Mouse (Mus musculus) liver, adult 2 months (tissue): ENCODE measurements around the gene Gmip. TPM values are rescaled to one million over a fixed set of nuclear protein-coding genes. Genes with fewer than 3 reads are reported as not detected.
A peak's percentile ranks its signal among the peaks of the same experiment; 100 is the strongest.

Experiments
- DNase-seq: peaks from one replicate; pipeline ENCODE4 v3.0.0-alpha.2; 2011; ENCODE audit warnings: low read depth, low spot score; ENCODE audit errors: extremely low read depth
- H3K27ac ChIP-seq: fragments of 200-500 bp; replicated peaks from 2 replicates; pipeline ENCODE4 v1.5.1; 2012; ENCODE audit warnings: low read depth, mild to moderate bottlenecking, control low read depth, inconsistent platforms, low read length; ENCODE audit not compliant: insufficient read depth
- H3K27me3 ChIP-seq: fragments of 200-500 bp; 2 replicates; pipeline ENCODE4 v1.6.1; 2012; ENCODE audit warnings: mild to moderate bottlenecking, moderate library complexity, low read length, inconsistent platforms; ENCODE audit not compliant: control insufficient read depth, insufficient read depth
- H3K36me3 ChIP-seq: fragments of 200-500 bp; 2 replicates; pipeline ENCODE4 v1.6.1; 2012; ENCODE audit warnings: low read length, inconsistent platforms; ENCODE audit not compliant: control insufficient read depth, insufficient read depth
- H3K4me1 ChIP-seq: fragments of 200-500 bp; 2 replicates; pipeline ENCODE4 v1.6.1; 2011; ENCODE audit warnings: low read length; ENCODE audit not compliant: control insufficient read depth, insufficient read depth
- H3K4me3 ChIP-seq: fragments of 200-500 bp; 2 replicates; pipeline ENCODE4 v1.5.1; 2011; ENCODE audit warnings: low read depth, mild to moderate bottlenecking, control low read depth, low read length, moderate library complexity; ENCODE audit not compliant: insufficient read depth
- H3K79me2 ChIP-seq: fragments of 200-500 bp; 2 replicates; pipeline ENCODE4 v1.6.1; 2012; ENCODE audit warnings: inconsistent platforms, mild to moderate bottlenecking, low read length, moderate library complexity; ENCODE audit not compliant: control insufficient read depth, insufficient read depth
- H3K9ac ChIP-seq: fragments of 200-500 bp; 2 replicates; pipeline ENCODE4 v1.6.1; 2012; ENCODE audit warnings: low read depth, mild to moderate bottlenecking, control low read depth, inconsistent platforms, low read length
- CTCF ChIP-seq: fragments of 200-500 bp; IDR thresholded peaks from 2 replicates; pipeline ENCODE4 v1.5.1; 2011; ENCODE audit warnings: low read depth, low read length, control low read depth
- POLR2A ChIP-seq: fragments of 200-500 bp; IDR thresholded peaks from 2 replicates; pipeline ENCODE4 v1.6.1; 2011; ENCODE audit warnings: low read length, control low read depth; ENCODE audit not compliant: insufficient read depth; ENCODE audit errors: extremely low read depth
- WGBS: fragments of 180-500 bp; shearing (Covaris S2); methylation state at CpG from one replicate; pipeline ENCODE4 v1.1.7; 2018; 5-methylcytosine and 5-hydroxymethylcytosine counted together
- polyA plus RNA-seq: library from polyadenylated mRNA; depleted of rRNA; stranded (reverse); fragments of >200 nt; gene quantifications from 2 replicates; pipeline ENCODE4 v1.2.3, GENCODE M21; 2012
- total RNA-seq: library from RNA; depleted of rRNA; stranded (reverse); fragments of >200 nt; gene quantifications from 2 replicates; pipeline ENCODE4 v1.2.3, GENCODE M21; 2014

Gene Gmip
- total and polyA plus RNA-seq, 2 experiments: 2.2 to 12.6 TPM

DNA sequence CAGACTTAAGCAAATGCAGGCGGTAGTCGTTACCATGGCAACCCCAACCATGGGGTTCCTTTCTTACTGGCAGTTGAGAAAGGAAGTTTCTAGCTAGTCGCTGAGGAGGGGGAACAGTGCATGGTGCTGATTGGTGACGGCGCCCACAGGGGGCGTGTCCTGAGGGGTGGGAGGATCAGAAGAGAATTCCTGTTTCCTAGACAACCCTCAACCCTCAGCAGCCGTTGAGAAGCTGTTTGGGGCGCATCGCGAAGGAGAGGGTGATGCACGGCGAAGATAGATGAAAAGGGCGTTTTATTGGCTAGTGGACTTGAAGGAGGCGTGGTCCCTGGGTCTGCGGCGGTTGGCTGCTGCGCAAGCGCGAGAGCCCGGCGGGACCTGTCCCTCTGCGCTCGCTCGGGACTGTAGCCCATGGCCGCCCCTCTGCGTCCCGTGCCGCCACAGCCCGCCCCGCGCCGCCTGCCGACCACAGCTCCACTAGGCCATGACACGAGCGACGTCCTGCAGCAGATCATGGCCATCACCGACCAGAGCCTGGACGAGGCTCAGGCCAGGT is 23.9 kb downstream of the Gmip start, which contains the start of gene Pbx4:
Pbx4 (plus strand) TSS at position 194 of the 556 bp plus-strand sequence.
- Histone ChIP-seq H3K79me2 (no peaks in the 10 kb centered on the region), H3K27ac (no peak within 1 kb of the TSS), H3K4me3 (peak within 1 kb of the TSS; percentile 74), H3K4me1 (peaks cover 9% of the 10 kb centered on the region), H3K27me3 (no peaks in the 10 kb centered on the region), H3K9ac (peak within 1 kb of the TSS; percentile 73), H3K36me3 (no peaks in the 10 kb centered on the region)
- DNase-seq: peak; percentile 54
- 2% methylated on average over 38 of the region's 38 CpGs for WGBS
- TF ChIP-seq POLR2A (no peak), CTCF (no peak)

DNA sequence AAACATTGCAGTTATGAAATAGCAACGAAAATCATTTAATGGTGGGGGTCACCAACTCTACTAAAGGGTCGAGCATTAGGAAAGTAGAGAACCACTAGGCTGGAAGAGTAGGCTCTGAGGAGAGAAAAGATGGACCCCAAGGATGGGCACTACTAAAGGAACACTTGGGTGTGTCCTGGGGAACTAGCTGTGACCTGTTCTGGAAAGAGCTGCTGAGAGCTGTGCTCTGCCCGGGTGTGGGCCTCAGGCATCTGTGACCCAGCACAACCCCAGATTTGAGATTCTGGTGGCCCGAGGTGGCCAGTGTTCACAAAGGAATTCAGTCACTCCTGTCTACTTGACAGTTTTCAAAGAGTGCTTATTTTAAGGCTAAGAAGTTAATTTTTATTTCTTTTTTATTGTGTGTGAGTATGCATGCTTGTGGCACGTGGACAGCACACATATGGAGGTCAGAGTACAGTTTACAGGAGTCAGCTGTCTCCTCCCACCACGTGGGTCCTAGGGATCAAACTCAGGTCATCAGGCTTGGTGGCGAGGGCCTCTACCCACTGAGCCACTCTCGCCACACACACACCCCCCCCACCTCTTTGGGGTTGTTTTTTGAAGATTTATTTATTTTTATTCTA is 28.7 kb downstream of the Gmip start:
- H3K4me1 ChIP-seq: peaks cover 13% of the 10 kb centered on the region
- WGBS: 36% methylated on average over 8 of the region's 8 CpGs
- no peaks in the 10 kb centered on the region for H3K79me2 ChIP-seq
- H3K9ac ChIP-seq: no peak overlapping the region
- peak overlapping the region; percentile 73 for H3K27ac ChIP-seq
- peak; percentile 92 for DNase-seq
- TF ChIP-seq CTCF: no peak
- TF ChIP-seq POLR2A: no peak
- H3K36me3 ChIP-seq: no peaks in the 10 kb centered on the region
- no peaks in the 10 kb centered on the region for H3K27me3 ChIP-seq
- no peak overlapping the region for H3K4me3 ChIP-seq

DNA sequence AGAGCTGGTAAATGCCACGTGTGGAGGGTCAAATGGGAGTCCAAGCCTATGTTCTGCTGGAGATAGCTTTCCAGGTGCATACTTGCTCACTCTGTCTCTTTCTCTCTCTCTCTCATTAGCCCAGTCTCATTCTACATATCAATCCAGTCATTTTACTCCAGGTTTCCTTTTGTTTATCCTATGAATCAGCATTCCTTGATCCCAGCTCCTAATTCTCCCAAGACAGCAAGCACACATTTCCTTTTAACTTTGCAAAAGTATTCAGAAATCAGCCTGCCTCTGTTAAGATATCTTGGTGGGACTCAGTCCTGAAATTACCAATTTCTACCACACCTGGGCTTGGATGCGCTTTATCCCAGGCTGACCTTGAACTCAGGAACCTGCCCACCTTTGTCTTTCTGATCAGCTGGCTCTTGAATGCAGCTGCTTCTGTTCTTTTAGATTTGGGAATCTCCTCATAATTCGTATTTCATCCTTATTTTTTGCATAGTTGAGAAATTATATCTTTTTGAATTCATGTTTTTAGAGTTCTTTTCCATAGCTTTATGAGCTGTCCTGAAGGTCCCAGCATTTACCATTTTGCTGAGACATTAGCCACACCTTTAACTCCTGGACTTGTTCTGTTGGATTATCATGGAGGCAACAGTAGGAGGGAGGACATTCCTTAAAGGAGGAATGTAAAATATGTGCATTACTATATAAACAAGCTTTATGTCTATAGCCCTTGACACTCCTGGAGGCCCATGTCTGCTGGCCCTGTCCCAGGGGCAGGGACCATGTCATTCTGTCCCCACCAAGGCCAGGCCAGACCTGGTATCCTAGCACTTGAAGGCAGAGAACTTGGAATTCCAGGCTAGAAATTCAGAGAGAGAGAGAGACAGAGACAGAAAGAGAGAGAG is 38.9 kb downstream of the Gmip start:
- DNase-seq: no peak
- H3K36me3 ChIP-seq: no peaks in the 10 kb centered on the region
- H3K79me2 ChIP-seq: no peaks in the 10 kb centered on the region
- no peak overlapping the region for H3K4me3 ChIP-seq
- WGBS: 67% methylated on average over 3 of the region's 3 CpGs
- peaks cover 2% of the 10 kb centered on the region; the same call in 1 of the 2 replicates for H3K4me1 ChIP-seq
- no peak overlapping the region for H3K27ac ChIP-seq
- TF ChIP-seq CTCF (no peak), POLR2A (no peak)
- no peaks in the 10 kb centered on the region for H3K27me3 ChIP-seq
- H3K9ac ChIP-seq: no peak overlapping the region

DNA sequence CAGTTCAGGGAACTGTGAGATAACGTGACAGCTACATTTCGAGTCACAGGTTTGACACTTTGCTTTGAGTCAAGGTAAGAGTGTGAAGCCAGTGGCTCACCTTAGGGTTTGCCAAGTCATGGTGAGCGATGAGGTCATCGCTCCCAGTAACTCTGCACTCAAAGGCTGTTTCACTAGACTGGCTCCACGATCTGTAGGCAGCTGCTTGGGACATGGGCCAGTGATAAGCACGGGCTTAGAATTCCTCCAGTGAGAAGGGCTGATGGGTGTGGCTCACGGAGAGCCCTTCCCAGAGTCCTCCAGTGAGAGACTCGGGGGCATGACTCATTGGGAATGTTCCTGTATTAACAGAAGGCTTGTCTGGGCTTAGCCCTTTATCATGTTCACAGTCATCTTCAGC is 40.5 kb downstream of the Gmip start:
- peaks cover 2% of the 10 kb centered on the region; the same call in 1 of the 2 replicates for H3K4me1 ChIP-seq
- WGBS: 65% methylated on average over 8 of the region's 8 CpGs
- no peak overlapping the region for H3K4me3 ChIP-seq
- no peak overlapping the region for H3K27ac ChIP-seq
- H3K79me2 ChIP-seq: no peaks in the 10 kb centered on the region
- H3K27me3 ChIP-seq: no peaks in the 10 kb centered on the region
- peak; percentile 64 for DNase-seq
- no peaks in the 10 kb centered on the region for H3K36me3 ChIP-seq
- no peak for TF ChIP-seq POLR2A
- TF ChIP-seq CTCF: no peak
- H3K9ac ChIP-seq: no peak overlapping the region

DNA sequence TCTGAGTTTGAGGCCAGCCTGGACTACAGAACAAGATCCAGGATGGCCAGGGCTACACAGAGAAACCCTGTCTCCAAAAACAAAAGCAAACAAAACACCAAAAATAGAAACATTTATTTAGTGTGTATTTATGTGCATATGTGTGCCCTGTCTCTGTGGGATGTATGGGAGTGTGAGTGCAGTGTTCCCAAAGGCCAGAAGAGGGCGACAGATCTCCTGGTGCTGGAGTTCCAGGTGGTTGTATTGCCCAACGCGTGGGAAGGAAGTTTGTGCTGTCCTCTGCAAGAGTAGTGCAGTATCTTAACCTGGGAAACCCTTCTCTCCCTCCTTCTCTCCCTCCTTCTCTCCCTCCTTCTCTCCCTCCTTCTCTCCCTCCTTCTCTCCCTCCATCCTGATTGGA is 41.4 kb downstream of the Gmip start:
- peak; percentile 43 for DNase-seq
- Histone ChIP-seq H3K79me2 (no peaks in the 10 kb centered on the region), H3K36me3 (no peaks in the 10 kb centered on the region), H3K27ac (no peak overlapping the region), H3K27me3 (no peaks in the 10 kb centered on the region), H3K4me3 (no peak overlapping the region), H3K9ac (no peak overlapping the region), H3K4me1 (peaks cover 2% of the 10 kb centered on the region; the same call in 1 of the 2 replicates)
- 57% methylated on average over 3 of the region's 3 CpGs for WGBS
- TF ChIP-seq POLR2A: no peak
- TF ChIP-seq CTCF: peak; percentile 71
